Comparison of ENCODE assay signal across 10 mouse cellular contexts in genomic region chr11:23271770-23272724, GRCm38 (mm10). TPM values are rescaled to one million over a fixed set of nuclear protein-coding genes. Genes with fewer than 3 reads are reported as not detected.
DNase-seq lines count a peak whose midpoint lies in the region; ATAC-seq and TF ChIP-seq lines count a peak whose summit lies in the region.
"Had no signal": no experiment of that assay in that cellular context is flagged by ENCODE, and none has a peak within 500 bp of the region (broad histone marks: within the 10 kb centered on the region; RNA-seq: fewer than 3 reads in every experiment).

No protein-coding gene starts in this region.

- no peaks in the 10 kb centered on the region for H3K27me3 ChIP-seq in kidney, postnatal 0 days (ENCODE audit: insufficient read depth, low read length)
- no peaks in the 10 kb centered on the region for H3K27me3 ChIP-seq in forebrain, embryonic 16.5 days (replicated peaks; ENCODE audit: control insufficient read depth, insufficient read depth, low read length)
- H3K27me3 ChIP-seq in lung, embryonic 14.5 days (ENCODE audit: insufficient read depth, low read length) = no peaks in the 10 kb centered on the region
- H3K27me3 ChIP-seq: embryonic facial prominence, embryonic 12.5 days; limb, embryonic 15.5 days had no signal

- H3K36me3 ChIP-seq in kidney, postnatal 0 days (ENCODE audit: insufficient read depth, low read length) = peaks cover 35% of the 10 kb centered on the region
- H3K36me3 ChIP-seq in forebrain, embryonic 16.5 days (ENCODE audit: control insufficient read depth, insufficient read depth) = peaks cover 23% of the 10 kb centered on the region
- peaks cover 88% of the 10 kb centered on the region for H3K36me3 ChIP-seq in lung, embryonic 14.5 days (ENCODE audit: insufficient read depth)

- no peak overlapping the region; the same call in 1 of the 2 replicates for H3K27ac ChIP-seq in kidney, postnatal 0 days
- no peak overlapping the region; the same call in 1 of the 2 replicates for H3K27ac ChIP-seq in forebrain, embryonic 16.5 days (ENCODE audit: low read length)
- no peak overlapping the region for H3K27ac ChIP-seq in lung, embryonic 14.5 days (ENCODE audit: low read depth)
- H3K27ac ChIP-seq: embryonic facial prominence, embryonic 12.5 days; limb, embryonic 15.5 days had no signal

- no peaks in the 10 kb centered on the region for H3K9me3 ChIP-seq in kidney, postnatal 0 days (replicated peaks; ENCODE audit: low read length)
- H3K9me3 ChIP-seq in forebrain, embryonic 16.5 days (ENCODE audit: control insufficient read depth, low read length) = no peaks in the 10 kb centered on the region
- no peaks in the 10 kb centered on the region for H3K9me3 ChIP-seq in lung, embryonic 14.5 days (ENCODE audit: low read depth, low read length)
- H3K9me3 ChIP-seq: embryonic facial prominence, embryonic 12.5 days; limb, embryonic 15.5 days had no signal

- H3K9ac ChIP-seq in kidney, postnatal 0 days (ENCODE audit: low read depth, low read length) = no peak overlapping the region
- no peak overlapping the region for H3K9ac ChIP-seq in forebrain, embryonic 16.5 days (replicated peaks; ENCODE audit: low read depth, low read length)
- no peak overlapping the region for H3K9ac ChIP-seq in lung, embryonic 14.5 days
- H3K9ac ChIP-seq: embryonic facial prominence, embryonic 12.5 days; limb, embryonic 15.5 days had no signal

- WGBS in kidney, postnatal 0 days = 82% methylated on average over 4 of the region's 4 CpGs
- WGBS in forebrain, embryonic 16.5 days = 67% methylated on average over 4 of the region's 4 CpGs
- 67% methylated on average over 4 of the region's 4 CpGs for WGBS in lung, embryonic 14.5 days

- ATAC-seq in kidney, postnatal 0 days (replicated peaks; ENCODE audit: low FRiP score, low read depth) = 0 out of 2 replicates have a peak, but pooled peaks have one; percentile 13
- peak; percentile 93 for ATAC-seq in CD4-positive, CD25-positive, alpha-beta regulatory T cell, adult 4 months
- peak; percentile 52 for ATAC-seq in forebrain, embryonic 16.5 days
- no peak for ATAC-seq in lung, embryonic 14.5 days (ENCODE audit: insufficient read depth)

- H3K4me2 ChIP-seq in kidney, postnatal 0 days (ENCODE audit: low read length) = no peak overlapping the region
- H3K4me2 ChIP-seq in forebrain, embryonic 16.5 days (ENCODE audit: low read length) = no peak overlapping the region
- no peak overlapping the region for H3K4me2 ChIP-seq in lung, embryonic 14.5 days
- H3K4me2 ChIP-seq: embryonic facial prominence, embryonic 12.5 days; limb, embryonic 15.5 days had no signal

- H3K4me3 ChIP-seq in kidney, postnatal 0 days (replicated peaks; ENCODE audit: low read depth, low read length) = no peak overlapping the region
- H3K4me3 ChIP-seq in forebrain, embryonic 16.5 days (replicated peaks; ENCODE audit: low read length) = no peak overlapping the region
- no peak overlapping the region for H3K4me3 ChIP-seq in lung, embryonic 14.5 days (ENCODE audit: low read depth, low read length)
- H3K4me3 ChIP-seq: embryonic facial prominence, embryonic 12.5 days; limb, embryonic 15.5 days had no signal

- TF ChIP-seq CTCF in kidney, postnatal 0 days (IDR thresholded peaks at IDR 0.05; ENCODE audit: low read depth) = peak; percentile 83
- TF ChIP-seq CTCF in lung, embryonic 14.5 days (IDR thresholded peaks at IDR 0.05; ENCODE audit: low read depth) = peak; percentile 65

- DNase-seq in kidney, postnatal 0 days (ENCODE audit: low spot score) = peak; percentile 88
- no peak for DNase-seq in kidney, adult 11 months
- DNase-seq in T-cell, adult 2 months (ENCODE audit: low spot score) = peak; percentile 63
- peak; percentile 64 for DNase-seq in lung, embryonic 14.5 days
- DNase-seq in thymus, postnatal 4 days = peak; percentile 32
- no peak for DNase-seq in gastrocnemius, postnatal 25 days

- H3K4me1 ChIP-seq in kidney, postnatal 0 days (replicated peaks; ENCODE audit: insufficient read depth, low read length) = no peaks in the 10 kb centered on the region
- H3K4me1 ChIP-seq in forebrain, embryonic 16.5 days (replicated peaks; ENCODE audit: control insufficient read depth, insufficient read depth, low read length) = no peaks in the 10 kb centered on the region
- H3K4me1 ChIP-seq in lung, embryonic 14.5 days (ENCODE audit: insufficient read depth) = no peaks in the 10 kb centered on the region
- H3K4me1 ChIP-seq: embryonic facial prominence, embryonic 12.5 days; limb, embryonic 15.5 days had no signal

RNA-seq across cellular contexts. Expression of gene Xpo1, which starts 16.2 kb away (rescaled TPM):
- polyA plus RNA-seq in kidney, postnatal 0 days (2015; fragmentation: Nextera tagmentation; extraction: Ambion mirVana) = 45.7 and 49.3 TPM in 2 replicates
- polyA plus RNA-seq in CD4-positive, CD25-positive, alpha-beta regulatory T cell, adult 4 months (2017; shearing (Covaris generic)) = 10 to 100 TPM; 40.0 to 44.2 TPM
- polyA plus RNA-seq in forebrain, embryonic 16.5 days (2015; fragmentation: Nextera tagmentation; extraction: Ambion mirVana) = 92.3 and 105 TPM in 2 replicates
- polyA plus RNA-seq in lung, embryonic 14.5 days (2014; fragmentation: Nextera tagmentation; extraction: Ambion mirVana) = 150 and 156 TPM in 2 replicates
- 10 to 100 TPM; 23.7 to 24.5 TPM for total RNA-seq in gastrocnemius, postnatal 25 days (2021)

RNA-seq across cellular contexts. Expression of gene Usp34, which starts 34.6 kb away (rescaled TPM):
- polyA plus RNA-seq in kidney, postnatal 0 days (2015; fragmentation: Nextera tagmentation; extraction: Ambion mirVana) = 22.5 and 24.5 TPM in 2 replicates
- 10 to 100 TPM; 40.1 to 56.0 TPM for polyA plus RNA-seq in CD4-positive, CD25-positive, alpha-beta regulatory T cell, adult 4 months (2017; shearing (Covaris generic))
- polyA plus RNA-seq in forebrain, embryonic 16.5 days (2015; fragmentation: Nextera tagmentation; extraction: Ambion mirVana) = 34.1 and 35.6 TPM in 2 replicates
- 37.2 and 40.7 TPM in 2 replicates for polyA plus RNA-seq in lung, embryonic 14.5 days (2014; fragmentation: Nextera tagmentation; extraction: Ambion mirVana)
- 10 to 100 TPM; 30.2 to 35.4 TPM for total RNA-seq in gastrocnemius, postnatal 25 days (2021)

Comparison
In these comparisons a context has a peak if more than half of its experiments do, and no peak if none do; other contexts are left out.
1. DNase-seq: peak in kidney, postnatal 0 days (single experiment), T-cell, adult 2 months (single experiment), lung, embryonic 14.5 days (single experiment) and thymus, postnatal 4 days (single experiment); none in kidney, adult 11 months (single experiment) and gastrocnemius, postnatal 25 days (single experiment).